Mouse (Mus musculus) neural tube, postnatal 0 days (tissue): ENCODE results near the gene Sh2d7. TPM values are rescaled to one million over a fixed set of nuclear protein-coding genes. Genes with fewer than 3 reads are reported as not detected.

Source experiments
- polyA plus RNA-seq: library from polyadenylated mRNA; unstranded; fragments of >200 nt; fragmentation: Nextera tagmentation; extraction: Ambion mirVana; gene quantifications from 2 replicates; pipeline ENCODE4 v1.2.1, GENCODE M21; 2015

Sh2d7 gene
- 0.17 TPM in 1 of 2 replicates, not detected in the other for polyA plus RNA-seq

DNA sequence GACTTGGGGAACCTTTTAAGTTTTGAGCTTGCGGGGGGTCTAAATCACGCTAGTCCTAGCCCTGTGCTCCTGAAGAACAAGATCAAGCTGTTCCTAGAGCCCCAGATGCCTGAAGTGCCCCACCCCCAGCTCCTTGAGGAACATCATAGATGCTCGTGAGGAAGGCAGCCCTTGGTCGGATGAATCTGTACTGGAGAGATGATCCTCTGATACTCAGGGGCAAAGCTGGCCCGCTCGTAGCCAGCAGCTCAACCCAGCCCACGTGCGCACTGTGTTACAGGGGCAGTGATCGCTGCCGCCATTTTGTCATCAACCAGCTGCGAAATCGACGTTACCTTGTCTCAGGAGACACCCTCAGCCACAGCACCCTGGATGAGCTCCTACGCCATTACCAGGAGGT lies at the start of gene Sh2d7:
Gene Sh2d7 (plus strand): TSS at position 301 of the 400 bp plus-strand sequence.

GRCm38 (mm10) chr9:54501453-54502110 lies 37.2 kb upstream of the Sh2d7 start, which contains the start of gene Dmxl2:
Gene Dmxl2 (minus strand): TSS chr9:54501626.

DNA sequence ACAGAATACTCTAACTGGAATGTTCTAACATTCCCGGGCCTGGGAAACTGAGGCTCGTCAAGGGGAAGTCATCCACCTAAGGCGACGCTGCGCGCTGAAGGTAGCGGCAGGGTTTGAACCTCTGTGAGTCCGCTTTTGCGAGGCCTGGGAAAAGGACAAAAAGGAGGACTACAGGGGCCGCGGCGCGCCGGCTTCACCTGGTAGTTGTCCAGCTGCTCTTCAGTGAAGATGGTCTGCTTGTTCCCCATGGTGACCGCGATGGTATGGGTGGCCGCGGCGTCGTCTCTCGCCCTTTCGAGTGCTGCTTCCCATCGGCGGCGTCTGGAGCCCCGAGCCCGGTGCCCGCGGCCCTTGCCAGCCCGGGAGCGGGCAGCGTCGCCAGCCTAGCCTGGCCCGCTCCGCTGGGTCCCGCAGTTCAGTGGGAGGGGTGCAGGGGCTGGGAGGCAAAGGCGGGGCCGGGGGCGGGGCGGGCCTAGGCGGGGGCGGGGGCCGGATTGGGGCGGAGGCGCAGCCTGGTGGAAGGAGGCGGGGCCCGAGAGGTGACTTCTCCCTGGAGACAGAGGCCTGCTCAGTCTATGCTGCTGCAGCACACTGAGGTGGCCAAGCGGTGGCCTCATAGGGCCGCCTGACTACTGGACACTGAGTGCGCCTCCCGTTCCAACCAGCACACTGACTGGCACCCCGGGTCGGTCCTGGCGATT lies 21.1 kb downstream of the Sh2d7 start, which contains the start of gene Cib2:
Gene Cib2 (minus strand): TSS at position 448 of the 701 bp plus-strand sequence.

GRCm38 (mm10) chr9:54586199-54587061 lies 47.6 kb downstream of the Sh2d7 start, which contains the start of gene Idh3a:
Gene Idh3a (plus strand): TSS chr9:54586334.

Other genes with a start within 250 kb of the Sh2d7 start
- gene Dmxl2, start 37.4 kb upstream of the Sh2d7 start, polyA plus RNA-seq = 49.7 and 57.1 TPM in 2 replicates
- 99.5 TPM in 2 replicates for gene Cib2, start 21.2 kb downstream of the Sh2d7 start, polyA plus RNA-seq
- gene Idh3a, start 47.4 kb downstream of the Sh2d7 start, polyA plus RNA-seq = 223 and 235 TPM in 2 replicates
- gene Acsbg1, start 122.9 kb downstream of the Sh2d7 start, polyA plus RNA-seq = 82.2 and 94.1 TPM in 2 replicates
- gene Dnaja4, start 159.9 kb downstream of the Sh2d7 start, polyA plus RNA-seq = 9.9 and 10.2 TPM in 2 replicates
- gene Wdr61, start 195.5 kb downstream of the Sh2d7 start, polyA plus RNA-seq = 74.1 and 76.4 TPM in 2 replicates
- gene Crabp1, start 225.8 kb downstream of the Sh2d7 start, polyA plus RNA-seq = 466 and 497 TPM in 2 replicates